Mouse (Mus musculus) Muller cell, postnatal 12 days (primary cell): ENCODE measurements around the gene Acads.

Source experiments
- DNase-seq: peaks from one replicate; pipeline ENCODE4 v3.0.0-alpha.2; 2015; ENCODE audit errors: inconsistent ontology term

Acads gene

GRCm38 (mm10) chr5:115071096-115071901 is 47.8 kb downstream of the Acads start:
- DNase-seq, result peak; percentile 56

- DNase-seq, result no peak
Observed at GRCm38 (mm10) chr5:115070457-115070856, 48.7 kb downstream of the Acads start.

- peak; percentile 17 for DNase-seq
Observed at GRCm38 (mm10) chr5:115069611-115070010, 49.5 kb downstream of the Acads start.

- no peak for DNase-seq
Observed at GRCm38 (mm10) chr5:115068671-115069421, 50.3 kb downstream of the Acads start.

GRCm38 (mm10) chr5:115066245-115066644 is 52.9 kb downstream of the Acads start:
- DNase-seq, result no peak

- DNase-seq, result peak; percentile 41
Observed at GRCm38 (mm10) chr5:115063391-115063790, 55.8 kb downstream of the Acads start.

GRCm38 (mm10) chr5:115062566-115062965 is 56.6 kb downstream of the Acads start:
- peak; percentile 87 for DNase-seq

GRCm38 (mm10) chr5:115060977-115061376 is 58.2 kb downstream of the Acads start:
- no peak for DNase-seq
